Mouse (Mus musculus): ENCODE measurements around the gene Samd8.

Gene Samd8

GRCm38 (mm10) chr14:21792250-21792649 is 41.9 kb downstream of the Samd8 start:
- DNase-seq (ENCODE audit: low read depth) = no peak

GRCm38 (mm10) chr14:21800641-21801040 is 50.3 kb downstream of the Samd8 start:
- DNase-seq (ENCODE audit: low read depth) = no peak

GRCm38 (mm10) chr14:21801624-21802023 is 51.3 kb downstream of the Samd8 start:
- DNase-seq (ENCODE audit: low read depth) = no peak

GRCm38 (mm10) chr14:21802543-21803206 is 52.3 kb downstream of the Samd8 start:
- no peak for DNase-seq (ENCODE audit: low read depth)

- DNase-seq (ENCODE audit: low read depth) = no peak
Measured at GRCm38 (mm10) chr14:21806203-21806602, 55.9 kb downstream of the Samd8 start.

GRCm38 (mm10) chr14:21806631-21807160 is 56.4 kb downstream of the Samd8 start:
- peak; percentile 41 for DNase-seq (ENCODE audit: low read depth)

GRCm38 (mm10) chr14:21808208-21808922 is 58.0 kb downstream of the Samd8 start:
- DNase-seq (ENCODE audit: low read depth) = no peak

GRCm38 (mm10) chr14:21809418-21809817 is 59.1 kb downstream of the Samd8 start:
- no peak for DNase-seq (ENCODE audit: low read depth)

GRCm38 (mm10) chr14:21811301-21811700 is 61.0 kb downstream of the Samd8 start:
- no peak for DNase-seq (ENCODE audit: low read depth)

GRCm38 (mm10) chr14:21811744-21812393 is 61.5 kb downstream of the Samd8 start:
- DNase-seq (ENCODE audit: low read depth) = no peak

GRCm38 (mm10) chr14:21812590-21813162 is 62.3 kb downstream of the Samd8 start:
- peak; percentile 71 for DNase-seq (ENCODE audit: low read depth)

- no peak for DNase-seq (ENCODE audit: low read depth)
Measured at GRCm38 (mm10) chr14:21813216-21813615, 62.9 kb downstream of the Samd8 start.

GRCm38 (mm10) chr14:21813847-21814246 is 63.5 kb downstream of the Samd8 start:
- DNase-seq (ENCODE audit: low read depth) = no peak

- no peak for DNase-seq (ENCODE audit: low read depth)
Measured at GRCm38 (mm10) chr14:21814606-21815005, 64.3 kb downstream of the Samd8 start.

- no peak for DNase-seq (ENCODE audit: low read depth)
Measured at GRCm38 (mm10) chr14:21816255-21816654, 65.9 kb downstream of the Samd8 start.

- DNase-seq (ENCODE audit: low read depth) = no peak
Measured at GRCm38 (mm10) chr14:21817453-21817852, 67.1 kb downstream of the Samd8 start.

GRCm38 (mm10) chr14:21820880-21821505 is 70.7 kb downstream of the Samd8 start:
- no peak for DNase-seq (ENCODE audit: low read depth)

GRCm38 (mm10) chr14:21822307-21822706 is 72.0 kb downstream of the Samd8 start:
- no peak for DNase-seq (ENCODE audit: low read depth)

GRCm38 (mm10) chr14:21822795-21823374 is 72.6 kb downstream of the Samd8 start:
- DNase-seq (ENCODE audit: low read depth) = no peak

GRCm38 (mm10) chr14:21823897-21824296 is 73.6 kb downstream of the Samd8 start:
- no peak for DNase-seq (ENCODE audit: low read depth)

GRCm38 (mm10) chr14:21824938-21825337 is 74.6 kb downstream of the Samd8 start, which contains the start of gene Vdac2:
TSS of gene Vdac2 (plus strand) at chr14:21825238.
- DNase-seq (ENCODE audit: low read depth) = no peak

Measured in c-Kit-positive CD71-negative TER-119-negative erythroid progenitor cells, embryonic 14.5 days (primary cell).